Mouse (Mus musculus) liver, postnatal 0 days (tissue): ENCODE measurements at regions not wholly inside any gene's neighbourhood (a gene's known extent, or its start where the extent isn't known, plus 50 kb on each side); places are given as distances from the start of the nearest gene placed in this dataset.

Experiments used
- ATAC-seq: fragments of 200-750 bp; cut with Nextera tagmentation; 2 replicates; pipeline ENCODE4 v1.8.0; 2017; ENCODE audit warnings: mild to moderate bottlenecking, moderate library complexity
- DNase-seq: peaks from one replicate; pipeline ENCODE4 v3.0.0-alpha.2; 2016
- H3K27ac ChIP-seq: fragments of 300-500 bp; sonication (generic); 2 replicates; pipeline ENCODE4 v1.5.1; 2014; ENCODE audit warnings: antibody characterized with exemption, moderate library complexity, mild to moderate bottlenecking, low read depth
- H3K27me3 ChIP-seq: fragments of 300-500 bp; sonication (generic); 2 replicates; pipeline ENCODE4 v1.6.1; 2014; ENCODE audit warnings: low read length, control low read depth, mixed read lengths; ENCODE audit not compliant: insufficient read depth
- H3K36me3 ChIP-seq: fragments of 300-500 bp; sonication (generic); replicated peaks from 2 replicates; pipeline ENCODE4 v1.6.1; 2014; ENCODE audit warnings: mild to moderate bottlenecking, control low read depth, low read length, moderate library complexity, mixed read lengths; ENCODE audit not compliant: insufficient read depth
- H3K4me1 ChIP-seq: fragments of 300-500 bp; sonication (generic); 2 replicates; pipeline ENCODE4 v1.6.1; 2014; ENCODE audit warnings: antibody characterized with exemption, mild to moderate bottlenecking, control low read depth; ENCODE audit not compliant: insufficient read depth
- H3K4me2 ChIP-seq: fragments of 300-500 bp; sonication (generic); 2 replicates; pipeline ENCODE4 v1.6.1; 2014; ENCODE audit warnings: low read depth, mild to moderate bottlenecking, low read length, moderate library complexity, mixed read lengths
- H3K4me3 ChIP-seq: fragments of 300-500 bp; sonication (generic); 2 replicates; pipeline ENCODE4 v1.5.1; 2014; ENCODE audit warnings: low read depth, low read length
- H3K9ac ChIP-seq: fragments of 300-500 bp; sonication (generic); replicated peaks from 2 replicates; pipeline ENCODE4 v1.6.1; 2014; ENCODE audit warnings: mild to moderate bottlenecking, moderate library complexity
- H3K9me3 ChIP-seq: fragments of 300-500 bp; sonication (generic); 2 replicates; pipeline ENCODE4 v1.6.1; 2016; ENCODE audit warnings: mild to moderate bottlenecking, control low read depth, low read length, mixed read lengths
- CTCF ChIP-seq: sonication (generic); IDR thresholded peaks from 2 replicates; pipeline ENCODE4 v1.5.1; 2016; ENCODE audit warnings: antibody characterized with exemption, low read depth
- EP300 ChIP-seq: IDR thresholded peaks from 2 replicates; pipeline ENCODE4 v1.6.1; 2016; ENCODE audit warnings: antibody characterized with exemption, low read depth, mild to moderate bottlenecking
- WGBS: fragments of 180-500 bp; shearing (Covaris S2); extraction: QIAGEN DNeasy Blood & Tissue Kit; methylation state at CpG from one replicate; pipeline ENCODE4 v1.1.7; 2014; ENCODE audit not compliant: insufficient replicate concordance; 5-methylcytosine and 5-hydroxymethylcytosine counted together

- DNase-seq (no peak), ATAC-seq (no peak)
- Histone ChIP-seq H3K9me3 (no peaks in the 10 kb centered on the region), H3K4me2 (no peak overlapping the region), H3K27me3 (no peaks in the 10 kb centered on the region), H3K27ac (no peak overlapping the region), H3K4me3 (no peak overlapping the region), H3K36me3 (no peaks in the 10 kb centered on the region), H3K4me1 (no peaks in the 10 kb centered on the region), H3K9ac (no peak overlapping the region)
- 40% methylated on average over 8 of the region's 8 CpGs for WGBS
- no peak for TF ChIP-seq CTCF
- no peak for TF ChIP-seq EP300
Measured at GRCm38 (mm10) chr1:91624028-91624427, 83.7 kb downstream of the Asb1 start.

GRCm38 (mm10) chr1:91624531-91625300 lies 84.4 kb downstream of the Asb1 start:
- H3K9ac ChIP-seq: no peak overlapping the region
- no peak overlapping the region for H3K4me2 ChIP-seq
- no peak for DNase-seq

GRCm38 (mm10) chr1:91626090-91626489 lies 85.7 kb downstream of the Asb1 start:
- H3K4me1 ChIP-seq: no peaks in the 10 kb centered on the region
- 51% methylated on average over 11 of the region's 11 CpGs for WGBS
- no peak overlapping the region for H3K4me3 ChIP-seq
- no peak for TF ChIP-seq CTCF
- TF ChIP-seq EP300: no peak
- no peaks in the 10 kb centered on the region for H3K9me3 ChIP-seq
- ATAC-seq: no peak
- H3K27me3 ChIP-seq: no peaks in the 10 kb centered on the region
- H3K36me3 ChIP-seq: no peaks in the 10 kb centered on the region
- H3K27ac ChIP-seq: no peak overlapping the region
- no peak overlapping the region for H3K4me2 ChIP-seq
- DNase-seq: no peak
- H3K9ac ChIP-seq: no peak overlapping the region

More at GRCm38 (mm10) chr1:91624531-91625300, 84.4 kb downstream of the Asb1 start:
- Histone ChIP-seq H3K4me3 (no peak overlapping the region), H3K36me3 (no peaks in the 10 kb centered on the region), H3K9me3 (no peaks in the 10 kb centered on the region), H3K4me1 (no peaks in the 10 kb centered on the region), H3K27ac (no peak overlapping the region), H3K27me3 (no peaks in the 10 kb centered on the region)
- TF ChIP-seq CTCF: no peak
- TF ChIP-seq EP300: no peak
- 80% methylated on average over 11 of the region's 11 CpGs for WGBS
- no peak for ATAC-seq

- Histone ChIP-seq H3K27ac (no peak overlapping the region), H3K36me3 (no peaks in the 10 kb centered on the region), H3K9ac (no peak overlapping the region), H3K4me1 (no peaks in the 10 kb centered on the region), H3K9me3 (no peaks in the 10 kb centered on the region), H3K27me3 (no peaks in the 10 kb centered on the region), H3K4me2 (no peak overlapping the region), H3K4me3 (no peak overlapping the region)
- TF ChIP-seq EP300: no peak
- no peak for TF ChIP-seq CTCF
- whole genome bisulfite sequencing: 59% methylated on average over 12 of the region's 12 CpGs
- ATAC-seq (no peak), DNase-seq (no peak)
Measured at GRCm38 (mm10) chr1:91630206-91630605, 89.9 kb downstream of the Asb1 start.

GRCm38 (mm10) chr1:91630871-91631410 lies 90.6 kb downstream of the Asb1 start:
- H3K9me3 ChIP-seq: no peaks in the 10 kb centered on the region
- DNase-seq (no peak), ATAC-seq (no peak)
- no peak overlapping the region for H3K9ac ChIP-seq
- H3K4me1 ChIP-seq: no peaks in the 10 kb centered on the region
- no peak overlapping the region for H3K4me2 ChIP-seq
- no peaks in the 10 kb centered on the region for H3K27me3 ChIP-seq
- no peak for TF ChIP-seq EP300
- no peak for TF ChIP-seq CTCF
- no peak overlapping the region for H3K27ac ChIP-seq
- WGBS: 72% methylated on average over 6 of the region's 6 CpGs
- no peak overlapping the region for H3K4me3 ChIP-seq
- H3K36me3 ChIP-seq: no peaks in the 10 kb centered on the region

GRCm38 (mm10) chr1:91632906-91633493 lies 92.7 kb downstream of the Asb1 start:
- H3K27ac ChIP-seq: no peak overlapping the region
- DNase-seq (no peak), ATAC-seq (no peak)
- WGBS: 84% methylated on average over 15 of the region's 15 CpGs
- no peaks in the 10 kb centered on the region for H3K9me3 ChIP-seq
- no peaks in the 10 kb centered on the region for H3K4me1 ChIP-seq
- no peak for TF ChIP-seq CTCF
- TF ChIP-seq EP300: no peak
- no peak overlapping the region for H3K4me2 ChIP-seq
- no peak overlapping the region for H3K4me3 ChIP-seq
- no peaks in the 10 kb centered on the region for H3K36me3 ChIP-seq
- no peak overlapping the region for H3K9ac ChIP-seq
- no peaks in the 10 kb centered on the region for H3K27me3 ChIP-seq
